8 mouse cellular contexts compared by ENCODE assay signal in the genomic region with DNA sequence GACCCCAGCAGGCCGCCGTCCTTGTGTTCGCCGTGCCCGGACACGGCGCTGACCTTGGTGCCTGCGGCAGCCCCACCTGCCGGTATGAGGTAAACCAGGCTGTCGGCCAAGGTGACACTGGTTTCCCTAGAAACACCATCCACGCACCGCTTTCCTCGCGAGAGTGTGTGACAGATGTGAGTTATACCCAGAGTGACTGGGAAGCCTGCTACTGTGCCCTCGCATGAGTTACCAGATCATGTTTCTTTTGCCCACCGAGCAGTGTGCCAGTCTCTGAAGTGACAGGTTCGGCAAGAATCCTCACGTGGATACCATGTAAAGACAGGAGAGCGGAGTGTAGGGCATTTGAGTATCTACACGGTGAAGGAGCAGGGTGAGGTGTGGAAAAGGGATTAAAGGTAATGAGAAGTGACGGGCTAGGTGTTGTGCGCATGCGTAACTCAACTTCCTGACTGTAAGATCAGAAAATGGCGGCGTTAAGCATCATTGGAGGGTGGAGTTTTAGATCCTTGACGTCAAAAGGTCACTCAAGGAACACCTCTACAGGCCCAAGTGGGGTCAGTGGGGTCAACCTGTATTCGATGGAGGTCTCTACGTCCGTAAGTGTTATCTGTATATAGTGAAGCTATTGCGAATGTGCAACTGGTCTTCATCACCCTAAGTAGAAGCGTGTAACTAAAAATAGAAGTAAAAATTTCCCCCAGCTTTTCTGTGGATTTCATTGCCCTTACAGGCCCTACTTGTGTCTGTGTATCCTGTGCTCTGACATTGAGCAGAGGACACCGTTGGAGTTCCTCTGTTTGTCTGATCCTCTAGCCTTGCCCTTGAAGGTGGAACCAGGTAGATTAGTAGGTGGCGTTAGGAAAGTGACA. TPM values are rescaled to one million over a fixed set of nuclear protein-coding genes. Genes with fewer than 3 reads are reported as not detected.
DNase-seq lines count a peak whose midpoint lies in the region; ATAC-seq and TF ChIP-seq lines count a peak whose summit lies in the region.

No protein-coding gene starts in this region.

- H3K9ac ChIP-seq in CH12.LX (ENCODE audit: insufficient read depth, low read depth) = peak overlapping the region; percentile 92
- H3K9ac ChIP-seq in heart, embryonic 16.5 days (ENCODE audit: low read length) = peak overlapping the region; percentile 88
- H3K9ac ChIP-seq in lung, embryonic 15.5 days = peak overlapping the region; percentile 60

- TF ChIP-seq POLR2A in CH12.LX (IDR thresholded peaks at IDR 0.05; ENCODE audit: low read depth, low read length) = peak; percentile 41

- peak overlapping the region; percentile 72 to 98 (median 83) for H3K4me3 ChIP-seq in CH12.LX (replicated peaks in 1 of 3; ENCODE audit: low read depth in 2 of 3, low read length in 2 of 3, poor library complexity in 1 of 3)
- peak overlapping the region; percentile 74 for H3K4me3 ChIP-seq in erythroblast, embryonic 14.5 days (replicated peaks)
- H3K4me3 ChIP-seq in heart, embryonic 16.5 days (ENCODE audit: low read length) = peak overlapping the region; percentile 71
- peak overlapping the region; percentile 67 for H3K4me3 ChIP-seq in lung, embryonic 15.5 days

- no peaks in the 10 kb centered on the region for H3K27me3 ChIP-seq in CH12.LX (replicated peaks)
- no peaks in the 10 kb centered on the region for H3K27me3 ChIP-seq in erythroblast, embryonic 14.5 days (ENCODE audit: control insufficient read depth)
- no peaks in the 10 kb centered on the region for H3K27me3 ChIP-seq in heart, embryonic 16.5 days (ENCODE audit: control insufficient read depth, insufficient read depth, low read length)
- no peaks in the 10 kb centered on the region for H3K27me3 ChIP-seq in lung, embryonic 15.5 days

- TF ChIP-seq CTCF in CH12.LX (conservative IDR thresholded peaks at IDR 0.05 in 1 of 2, IDR thresholded peaks at IDR 0.05 in 1 of 2; ENCODE audit: low read depth in 2 of 2, low read length in 2 of 2) = peak in 1 of 2 experiments; percentile 48; a peak in 2 of 4 replicates

- H3K9me3 ChIP-seq in CH12.LX (replicated peaks; ENCODE audit: low read length) = no peaks in the 10 kb centered on the region
- H3K9me3 ChIP-seq in erythroblast, embryonic 14.5 days (ENCODE audit: control insufficient read depth, low read length) = no peaks in the 10 kb centered on the region; the same call in 1 of the 2 replicates
- H3K9me3 ChIP-seq in heart, embryonic 16.5 days (replicated peaks; ENCODE audit: control insufficient read depth, low read length) = no peaks in the 10 kb centered on the region
- no peaks in the 10 kb centered on the region for H3K9me3 ChIP-seq in lung, embryonic 15.5 days

- DNase-seq in CH12.LX (ENCODE audit: extremely low read depth) = peak; percentile 98
- peak; percentile 82 for DNase-seq in adipocyte (ENCODE audit: low spot score)
- peak; percentile 73 for DNase-seq in large intestine, adult 2 months (ENCODE audit: low read depth, low spot score)
- peak; percentile 89 for DNase-seq in retina, postnatal 1 day
- DNase-seq in urinary bladder, postnatal 36 days (ENCODE audit: low spot score in 2 of 2) = no peak

- peak overlapping the region; percentile 90 for H3K27ac ChIP-seq in CH12.LX (ENCODE audit: insufficient read depth, low read depth)
- H3K27ac ChIP-seq in heart, embryonic 16.5 days (ENCODE audit: low read length) = peak overlapping the region; percentile 98
- peak overlapping the region; percentile 85 for H3K27ac ChIP-seq in lung, embryonic 15.5 days

- peaks cover 46% of the 10 kb centered on the region for H3K79me2 ChIP-seq in CH12.LX (replicated peaks; ENCODE audit: control insufficient read depth, extremely low read depth, insufficient read depth, poor library complexity, severe bottlenecking)

- in situ Hi-C loops in CH12.LX (cut with MboI; ENCODE audit: low pct_ligation_motif_present, low pct_unique_long_range_greater_than_20kb, low sequenced_read_pairs) = no loop called here

- H3K4me2 ChIP-seq in CH12.LX (ENCODE audit: insufficient read depth, low read depth, poor library complexity, severe bottlenecking) = peak overlapping the region; percentile 84
- H3K4me2 ChIP-seq in heart, embryonic 16.5 days (ENCODE audit: low read depth, low read length) = peak overlapping the region; percentile 83
- H3K4me2 ChIP-seq in lung, embryonic 15.5 days = peak overlapping the region; percentile 68

- H3K36me3 ChIP-seq in CH12.LX (replicated peaks in 1 of 2; ENCODE audit: control insufficient read depth in 1 of 2, insufficient read depth in 1 of 2, low read length in 1 of 2) = peaks cover 8 to 21% of the 10 kb centered on the region in 2 experiments
- H3K36me3 ChIP-seq in erythroblast, embryonic 14.5 days (ENCODE audit: control insufficient read depth) = peaks cover 41% of the 10 kb centered on the region
- peaks cover 5% of the 10 kb centered on the region; the same call in 1 of the 2 replicates for H3K36me3 ChIP-seq in heart, embryonic 16.5 days (ENCODE audit: control insufficient read depth, insufficient read depth)
- H3K36me3 ChIP-seq in lung, embryonic 15.5 days = peaks cover 5% of the 10 kb centered on the region

- no peak for TF ChIP-seq EP300 in CH12.LX (IDR thresholded peaks at IDR 0.05; ENCODE audit: low read length)

- 8% methylated on average over 33 of the region's 33 CpGs for WGBS in heart, embryonic 16.5 days
- 12% methylated on average over 33 of the region's 33 CpGs for WGBS in large intestine, adult 2 months
- 11% methylated on average over 33 of the region's 33 CpGs for WGBS in lung, embryonic 15.5 days

- peak; percentile 2 for ATAC-seq in heart, embryonic 16.5 days (replicated peaks; ENCODE audit: extremely low read depth, insufficient read depth, low FRiP score)
- ATAC-seq in lung, embryonic 15.5 days (ENCODE audit: borderline replicate concordance, extremely low read depth, low FRiP score, low TSS enrichment) = no peak; the same call in 1 of the 2 replicates

- TF ChIP-seq RAD21 in CH12.LX (IDR thresholded peaks at IDR 0.05; ENCODE audit: low read depth, low read length) = no peak

- H3K4me1 ChIP-seq in CH12.LX (ENCODE audit: control insufficient read depth in 1 of 2, insufficient read depth in 2 of 2) = peaks cover 6 to 34% of the 10 kb centered on the region in 2 experiments; a peak in 3 of 4 replicates
- peaks cover 66% of the 10 kb centered on the region for H3K4me1 ChIP-seq in erythroblast, embryonic 14.5 days (ENCODE audit: control insufficient read depth)
- peaks cover 8% of the 10 kb centered on the region for H3K4me1 ChIP-seq in heart, embryonic 16.5 days (ENCODE audit: control insufficient read depth, insufficient read depth, low read length)
- H3K4me1 ChIP-seq in lung, embryonic 15.5 days = peaks cover 7% of the 10 kb centered on the region

- dilution Hi-C loops in CH12.LX (cut with MboI; ENCODE audit: extremely low pct_ligation_motif_present, extremely low pct_unique_long_range_greater_than_20kb, low sequenced_read_pairs) = no loop called here

TF ChIP-seq in CH12.LX, 34 proteins besides CTCF, POLR2A, EP300 and RAD21 (continues in another document):
- TF ChIP-seq USF2 (conservative IDR thresholded peaks at IDR 0.05; ENCODE audit: low read depth, low read length) (no peak), NELFE (IDR thresholded peaks at IDR 0.05; ENCODE audit: low read depth, low read length) (peak; percentile 68; the same call in 1 of the 2 replicates), PAX5 (IDR thresholded peaks at IDR 0.05; ENCODE audit: low read length) (no peak), UBTF (IDR thresholded peaks at IDR 0.05; ENCODE audit: low read depth, low read length) (no peak), TCF12 (IDR thresholded peaks at IDR 0.05; ENCODE audit: low read depth, low read length) (peak; percentile 35; the same call in 1 of the 2 replicates), ZMIZ1 (IDR thresholded peaks at IDR 0.05; ENCODE audit: low read depth, low read length) (no peak), ZNF384 (IDR thresholded peaks at IDR 0.05; ENCODE audit: low read depth, low read length) (no peak), MAX (IDR thresholded peaks at IDR 0.05; ENCODE audit: low read length) (peak; percentile 8; the same call in 1 of the 2 replicates), MAFK (IDR thresholded peaks at IDR 0.05; ENCODE audit: insufficient replicate concordance, low read length) (no peak), CHD1 (IDR thresholded peaks at IDR 0.05; ENCODE audit: low read depth, low read length) (peak; percentile 39), MXI1 (IDR thresholded peaks at IDR 0.05; ENCODE audit: low read depth, low read length) (peak; percentile 95), MYC (IDR thresholded peaks at IDR 0.05; ENCODE audit: low read depth, low read length) (peak; percentile 39; the same call in 1 of the 2 replicates), HCFC1 (IDR thresholded peaks at IDR 0.05; ENCODE audit: low read depth, low read length) (peak; percentile 69), BHLHE40 (IDR thresholded peaks at IDR 0.05; ENCODE audit: low read depth, low read length) (peak; percentile 9; the same call in 1 of the 2 replicates), SIN3A (IDR thresholded peaks at IDR 0.05; ENCODE audit: low read length) (peak; percentile 93)

RNA-seq across cellular contexts. Expression of a gene that starts 0.9 kb away (rescaled TPM):
- total RNA-seq in CH12.LX (2012; rRNA removed) = 120 TPM in 2 replicates
- total RNA-seq in CH12.LX (2014; rRNA removed) = 43.7 and 47.1 TPM in 2 replicates
- 157 and 173 TPM in 2 replicates for polyA plus RNA-seq in CH12.LX (2012; ENCODE audit: insufficient read length, low read depth)
- polyA plus RNA-seq in erythroblast, embryonic 14.5 days (2012) = 13.2 and 19.7 TPM in 2 replicates
- 316 and 340 TPM in 2 replicates for polyA plus RNA-seq in heart, embryonic 16.5 days (2015; fragmentation: Nextera tagmentation; extraction: Ambion mirVana)
- 221 and 357 TPM in 2 replicates for polyA plus RNA-seq in large intestine, adult 2 months (2012; rRNA removed)
- 98.7 and 107 TPM in 2 replicates for polyA plus RNA-seq in lung, embryonic 15.5 days (2015; fragmentation: Nextera tagmentation; extraction: Ambion mirVana)

RNA-seq across cellular contexts. Expression of a gene that starts 17.7 kb away (rescaled TPM):
- total RNA-seq in CH12.LX (2012; rRNA removed) = 44.8 and 54.1 TPM in 2 replicates
- 50.6 and 52.2 TPM in 2 replicates for total RNA-seq in CH12.LX (2014; rRNA removed)
- polyA plus RNA-seq in CH12.LX (2012; ENCODE audit: insufficient read length, low read depth) = 52.3 and 59.9 TPM in 2 replicates
- 3.1 and 3.2 TPM in 2 replicates for polyA plus RNA-seq in erythroblast, embryonic 14.5 days (2012)
- polyA plus RNA-seq in heart, embryonic 16.5 days (2015; fragmentation: Nextera tagmentation; extraction: Ambion mirVana) = 85.5 and 87.2 TPM in 2 replicates
- 144 and 160 TPM in 2 replicates for polyA plus RNA-seq in large intestine, adult 2 months (2012; rRNA removed)
- 95.9 and 96.7 TPM in 2 replicates for polyA plus RNA-seq in lung, embryonic 15.5 days (2015; fragmentation: Nextera tagmentation; extraction: Ambion mirVana)

RNA-seq across cellular contexts. Expression of a gene that starts 24.8 kb away (rescaled TPM):
- total RNA-seq in CH12.LX (2012; rRNA removed) = 163 and 206 TPM in 2 replicates
- total RNA-seq in CH12.LX (2014; rRNA removed) = 247 and 274 TPM in 2 replicates
- 196 and 200 TPM in 2 replicates for polyA plus RNA-seq in CH12.LX (2012; ENCODE audit: insufficient read length, low read depth)
- polyA plus RNA-seq in erythroblast, embryonic 14.5 days (2012) = 0.36 and 0.37 TPM in 2 replicates
- 54.1 and 57.9 TPM in 2 replicates for polyA plus RNA-seq in heart, embryonic 16.5 days (2015; fragmentation: Nextera tagmentation; extraction: Ambion mirVana)
- polyA plus RNA-seq in large intestine, adult 2 months (2012; rRNA removed) = 31.4 and 34.7 TPM in 2 replicates
- polyA plus RNA-seq in lung, embryonic 15.5 days (2015; fragmentation: Nextera tagmentation; extraction: Ambion mirVana) = 89.7 and 91.0 TPM in 2 replicates

Comparison
In these comparisons a context has a peak if more than half of its experiments do, and no peak if none do; other contexts are left out.
1. DNase-seq: peak in CH12.LX (single experiment), adipocyte (single experiment), large intestine, adult 2 months (single experiment) and retina, postnatal 1 day (single experiment); none in urinary bladder, postnatal 36 days (0 of 2).
2. RNA of a gene that starts 17.7 kb away (polyA plus RNA-seq): 144 to 160 TPM in large intestine, adult 2 months, 95.9 to 96.7 TPM in lung, embryonic 15.5 days, 85.5 to 87.2 TPM in heart, embryonic 16.5 days and 52.3 to 59.9 TPM in CH12.LX; 3.1 to 3.2 TPM in erythroblast, embryonic 14.5 days; every median in the first group is over 10 times any median in the second.
3. RNA of a gene that starts 24.8 kb away (polyA plus RNA-seq): 196 to 200 TPM in CH12.LX, 89.7 to 91.0 TPM in lung, embryonic 15.5 days, 54.1 to 57.9 TPM in heart, embryonic 16.5 days and 31.4 to 34.7 TPM in large intestine, adult 2 months; 0.36 to 0.37 TPM in erythroblast, embryonic 14.5 days; every median in the first group is over 10 times any median in the second.
4. Peak in every context shown above with its lines, with median percentiles within 50 percentile points of each other: H3K27ac ChIP-seq, H3K4me2 ChIP-seq, H3K4me3 ChIP-seq and H3K9ac ChIP-seq.